ENCODE assay signal across 30 mouse cellular contexts in genomic region chr6:138080778-138081549, GRCm38 (mm10). TPM values are rescaled to one million over a fixed set of nuclear protein-coding genes. Genes with fewer than 3 reads are reported as not detected.
"Had no signal": no experiment of that assay in that cellular context is flagged by ENCODE, and none has a peak within 500 bp of the region (broad histone marks: within the 10 kb centered on the region; RNA-seq: fewer than 3 reads in every experiment).

No protein-coding gene starts in this region.

- H3K27me3 ChIP-seq: limb, embryonic 12.5 days; limb, embryonic 15.5 days; lung, embryonic 15.5 days; midbrain, embryonic 13.5 days; neural tube, embryonic 13.5 days had no signal

- DNase-seq: kidney, adult 2 months; kidney, postnatal 25 days; layer of hippocampus, adult 9-11 months; left cerebral cortex, postnatal 4 days; lung, adult 18-20 months; lung, postnatal 10 days; lung, postnatal 36 days; retina, postnatal 1 day; right cerebral cortex, postnatal 25 days; thymus, adult 2 months; thymus, postnatal 14 days; thymus, postnatal 4 days had no signal

- H3K36me3 ChIP-seq: limb, embryonic 12.5 days; limb, embryonic 15.5 days; lung, embryonic 15.5 days; midbrain, embryonic 13.5 days; neural tube, embryonic 13.5 days had no signal

- ATAC-seq: midbrain, embryonic 13.5 days; midbrain, embryonic 16.5 days had no signal

- H3K4me3 ChIP-seq: layer of hippocampus, adult 2 months; limb, embryonic 12.5 days; limb, embryonic 15.5 days; lung, embryonic 15.5 days; midbrain, embryonic 13.5 days; myocyte; neural tube, embryonic 13.5 days had no signal

- H3K4me2 ChIP-seq: limb, embryonic 12.5 days; limb, embryonic 15.5 days; lung, embryonic 15.5 days; midbrain, embryonic 13.5 days; neural tube, embryonic 13.5 days had no signal

- H3K4me1 ChIP-seq: limb, embryonic 12.5 days; limb, embryonic 15.5 days; lung, embryonic 15.5 days; midbrain, embryonic 13.5 days; neural tube, embryonic 13.5 days had no signal

- H3K9me3 ChIP-seq: limb, embryonic 12.5 days; limb, embryonic 15.5 days; lung, embryonic 15.5 days; midbrain, embryonic 13.5 days; neural tube, embryonic 13.5 days had no signal

- H3K27ac ChIP-seq: kidney, postnatal 0 days; layer of hippocampus, adult 2 months; limb, embryonic 12.5 days; limb, embryonic 15.5 days; liver, embryonic 14.5 days; lung, embryonic 15.5 days; midbrain, embryonic 13.5 days; neural tube, embryonic 13.5 days; stomach, postnatal 0 days had no signal

- H3K9ac ChIP-seq: limb, embryonic 12.5 days; limb, embryonic 15.5 days; liver, embryonic 14.5 days; lung, embryonic 15.5 days; midbrain, embryonic 13.5 days; neural tube, embryonic 13.5 days had no signal

RNA-seq across cellular contexts. Expression of gene Slc15a5, which starts 1.2 kb away (rescaled TPM):
- total RNA-seq: layer of hippocampus, adult 2 months; left cerebral cortex, adult 18-20 months; left cerebral cortex, postnatal 4 days; monocyte, adult 5-6 weeks; neutrophil, adult 5-6 weeks had no signal
- polyA plus RNA-seq: intestine, embryonic 14.5 days; kidney, adult 2 months; kidney, embryonic 14.5 days; large intestine, adult 2 months; limb, embryonic 12.5 days; limb, embryonic 15.5 days; liver, embryonic 14.5 days; lung, embryonic 15.5 days; midbrain, embryonic 13.5 days; myocyte; stomach, embryonic 14.5 days; stomach, postnatal 0 days had no signal
